Mouse (Mus musculus) CH12.LX (cell line): ENCODE data around the gene Stx4a. TPM values are rescaled to one million over a fixed set of nuclear protein-coding genes. Genes with fewer than 3 reads are reported as not detected.

Source experiments
- DNase-seq: peaks from one replicate; pipeline ENCODE4 v3.0.0-alpha.2; 2013; ENCODE audit errors: extremely low read depth
- H3K27ac ChIP-seq: 2 replicates; pipeline ENCODE4 v1.5.1; 2012; ENCODE audit warnings: low read depth, mild to moderate bottlenecking, control low read depth, moderate library complexity; ENCODE audit not compliant: insufficient read depth
- H3K27me3 ChIP-seq: replicated peaks from 2 replicates; pipeline ENCODE3; 2012; ENCODE audit warnings: inconsistent platforms
- H3K36me3 ChIP-seq, 2 experiments: replicated peaks in 1 of 2; 2 replicates each; pipeline versions ENCODE3 to v1.6.1; 2012; ENCODE audit warnings: inconsistent platforms in 1 of 2, low read length in 1 of 2, mild to moderate bottlenecking in 1 of 2, mixed read lengths in 1 of 2, moderate library complexity in 1 of 2; ENCODE audit not compliant: control insufficient read depth in 1 of 2, insufficient read depth in 1 of 2
- H3K4me1 ChIP-seq, 2 experiments: 2 replicates each; pipeline ENCODE4 v1.6.1; 2012; ENCODE audit warnings: inconsistent platforms in 1 of 2, moderate library complexity in 1 of 2; ENCODE audit not compliant: insufficient read depth in 2 of 2, control insufficient read depth in 1 of 2
- H3K4me2 ChIP-seq: 2 replicates; pipeline ENCODE4 v1.6.1; 2012; ENCODE audit warnings: low read depth, mild to moderate bottlenecking, control low read depth; ENCODE audit not compliant: poor library complexity, insufficient read depth, severe bottlenecking
- H3K4me3 ChIP-seq, 3 experiments: fragments of 150-350 bp in 1 of 3; sonication (generic) in 1 of 3; replicated peaks in 1 of 3; 2 replicates each; pipeline versions ENCODE3 to v1.5.1; 2011 to 2012; ENCODE audit warnings: low read depth in 2 of 3, low read length in 2 of 3, mild to moderate bottlenecking in 2 of 3, moderate library complexity in 2 of 3, control low read depth in 1 of 3, improper control_type of control experiment in 1 of 3, inconsistent platforms in 1 of 3, mixed read lengths in 1 of 3; ENCODE audit not compliant: poor library complexity in 1 of 3
- H3K79me2 ChIP-seq: replicated peaks from 2 replicates; pipeline ENCODE4 v1.6.1; 2012; ENCODE audit warnings: mild to moderate bottlenecking, moderate library complexity; ENCODE audit not compliant: control insufficient read depth, poor library complexity, insufficient read depth, severe bottlenecking; ENCODE audit errors: extremely low read depth
- H3K9ac ChIP-seq: 2 replicates; pipeline ENCODE4 v1.6.1; 2012; ENCODE audit warnings: low read depth, mild to moderate bottlenecking, control low read depth, moderate library complexity; ENCODE audit not compliant: insufficient read depth
- H3K9me3 ChIP-seq: replicated peaks from 2 replicates; pipeline ENCODE3; 2012; ENCODE audit warnings: low read length, inconsistent platforms, mixed read lengths
- BHLHE40 ChIP-seq: IDR thresholded peaks from 2 replicates; pipeline ENCODE4 v1.6.1; 2011; ENCODE audit warnings: mild to moderate bottlenecking, low read depth, low read length, improper control_type of control experiment
- CHD1 ChIP-seq: IDR thresholded peaks from 2 replicates; pipeline ENCODE4 v1.6.1; 2012; ENCODE audit warnings: low read depth, low read length, improper control_type of control experiment, inconsistent platforms
- CHD2 ChIP-seq: IDR thresholded peaks from 2 replicates; pipeline ENCODE4 v1.6.1; 2011; ENCODE audit warnings: low read length, improper control_type of control experiment
- E2F4 ChIP-seq: IDR thresholded peaks from 2 replicates; pipeline ENCODE4 v1.6.1; 2011; ENCODE audit warnings: low read depth, low read length, improper control_type of control experiment; ENCODE audit not compliant: insufficient replicate concordance
- ELF1 ChIP-seq: IDR thresholded peaks from 2 replicates; pipeline ENCODE4 v1.6.1; 2014; ENCODE audit warnings: low read depth, mild to moderate bottlenecking, inconsistent platforms, low read length, improper control_type of control experiment
- ETS1 ChIP-seq: conservative IDR thresholded peaks from 2 replicates; pipeline ENCODE4 v1.6.1; 2012; ENCODE audit warnings: low read depth, mild to moderate bottlenecking, inconsistent platforms, low read length, improper control_type of control experiment, moderate library complexity
- GABPA ChIP-seq: IDR thresholded peaks from 2 replicates; pipeline ENCODE4 v1.6.1; 2012; ENCODE audit warnings: low read depth, low read length, improper control_type of control experiment, inconsistent platforms; ENCODE audit not compliant: insufficient replicate concordance
- HCFC1 ChIP-seq: IDR thresholded peaks from 2 replicates; pipeline ENCODE4 v1.6.1; 2012; ENCODE audit warnings: low read depth, mild to moderate bottlenecking, inconsistent platforms, low read length, improper control_type of control experiment
- IRF4 ChIP-seq: IDR thresholded peaks from 2 replicates; pipeline ENCODE4 v1.6.1; 2014; ENCODE audit warnings: low read depth, mild to moderate bottlenecking, inconsistent platforms, low read length, improper control_type of control experiment
- JUND ChIP-seq: conservative IDR thresholded peaks from 2 replicates; pipeline ENCODE4 v1.6.1; 2011; ENCODE audit warnings: low read depth, low read length, improper control_type of control experiment
- KAT2A ChIP-seq: IDR thresholded peaks from 2 replicates; pipeline ENCODE4 v1.6.1; 2012; ENCODE audit warnings: low read length, improper control_type of control experiment, inconsistent platforms; ENCODE audit not compliant: insufficient replicate concordance
- MAX ChIP-seq: IDR thresholded peaks from 2 replicates; pipeline ENCODE4 v1.6.1; 2011; ENCODE audit warnings: low read length, improper control_type of control experiment
- MEF2A ChIP-seq: IDR thresholded peaks from 2 replicates; pipeline ENCODE4 v1.6.1; 2014; ENCODE audit warnings: low read depth, mild to moderate bottlenecking, inconsistent platforms, low read length, improper control_type of control experiment, borderline replicate concordance
- MXI1 ChIP-seq: IDR thresholded peaks from 2 replicates; pipeline ENCODE4 v1.6.1; 2011; ENCODE audit warnings: mild to moderate bottlenecking, low read depth, low read length, improper control_type of control experiment
- MYC ChIP-seq: IDR thresholded peaks from 2 replicates; pipeline ENCODE4 v1.6.1; 2011; ENCODE audit warnings: low read depth, mild to moderate bottlenecking, improper control_type of control experiment, low read length
- NELFE ChIP-seq: IDR thresholded peaks from 2 replicates; pipeline ENCODE4 v1.6.1; 2011; ENCODE audit warnings: low read depth, low read length, improper control_type of control experiment
- PAX5 ChIP-seq: IDR thresholded peaks from 2 replicates; pipeline ENCODE4 v1.6.1; 2012; ENCODE audit warnings: low read length, inconsistent platforms, mixed read lengths
- POLR2A ChIP-seq: IDR thresholded peaks from 2 replicates; pipeline ENCODE4 v1.6.1; 2011; ENCODE audit warnings: low read depth, mild to moderate bottlenecking, improper control_type of control experiment, low read length
- POLR2AphosphoS2 ChIP-seq: IDR thresholded peaks from 2 replicates; pipeline ENCODE4 v1.6.1; 2011; ENCODE audit warnings: low read depth, low read length, improper control_type of control experiment
- RAD21 ChIP-seq: IDR thresholded peaks from 2 replicates; pipeline ENCODE4 v1.6.1; 2011; ENCODE audit warnings: low read depth, mild to moderate bottlenecking, low read length, improper control_type of control experiment, moderate library complexity
- RCOR1 ChIP-seq: conservative IDR thresholded peaks from 2 replicates; pipeline ENCODE4 v1.6.1; 2012; ENCODE audit warnings: low read depth, mild to moderate bottlenecking, inconsistent platforms, low read length, improper control_type of control experiment
- SIN3A ChIP-seq: IDR thresholded peaks from 2 replicates; pipeline ENCODE4 v1.6.1; 2012; ENCODE audit warnings: low read length, improper control_type of control experiment, inconsistent platforms
- SMC3 ChIP-seq: IDR thresholded peaks from 2 replicates; pipeline ENCODE4 v1.6.1; 2011; ENCODE audit warnings: low read depth, low read length, improper control_type of control experiment
- TBP ChIP-seq: conservative IDR thresholded peaks from 2 replicates; pipeline ENCODE4 v1.6.1; 2011; ENCODE audit warnings: low read depth, low read length, improper control_type of control experiment
- USF1 ChIP-seq: IDR thresholded peaks from 2 replicates; pipeline ENCODE4 v1.6.1; 2014; ENCODE audit warnings: low read depth, mild to moderate bottlenecking, inconsistent platforms, low read length, improper control_type of control experiment
- USF2 ChIP-seq: conservative IDR thresholded peaks from 2 replicates; pipeline ENCODE4 v1.6.1; 2011; ENCODE audit warnings: low read depth, low read length, improper control_type of control experiment
- ZC3H11A ChIP-seq: IDR thresholded peaks from 2 replicates; pipeline ENCODE4 v1.6.1; 2012; ENCODE audit warnings: low read depth, mild to moderate bottlenecking, inconsistent platforms, low read length, improper control_type of control experiment
- ZKSCAN1 ChIP-seq: IDR thresholded peaks from 2 replicates; pipeline ENCODE4 v1.6.1; 2012; ENCODE audit warnings: low read depth, inconsistent platforms, low read length, improper control_type of control experiment, borderline replicate concordance
- ZMIZ1 ChIP-seq: IDR thresholded peaks from 2 replicates; pipeline ENCODE4 v1.6.1; 2012; ENCODE audit warnings: low read depth, mild to moderate bottlenecking, inconsistent platforms, low read length, improper control_type of control experiment
- ZNF384 ChIP-seq: IDR thresholded peaks from 2 replicates; pipeline ENCODE4 v1.6.1; 2012; ENCODE audit warnings: low read depth, low read length, improper control_type of control experiment, inconsistent platforms
- dilution Hi-C: fragments of 300-500 bp; cut with MboI; formaldehyde crosslinking; loops from 2 replicates; pipeline ENCODE4 v1.14.3; 2020; ENCODE audit warnings: low sequenced_read_pairs; ENCODE audit not compliant: extremely low pct_unique_long_range_greater_than_20kb, extremely low pct_ligation_motif_present
- in situ Hi-C: fragments of 300-500 bp; cut with MboI; formaldehyde crosslinking; loops from 3 replicates; pipeline ENCODE4 v1.14.3; 2019; ENCODE audit warnings: low sequenced_read_pairs, low pct_ligation_motif_present, low pct_unique_long_range_greater_than_20kb, mixed read lengths
- polyA plus RNA-seq: library from polyadenylated mRNA; unstranded; fragments of >175 nt; gene quantifications from 2 replicates; pipeline ENCODE4 v1.2.1, GENCODE M21; 2012; ENCODE audit warnings: low read depth; ENCODE audit not compliant: insufficient read length
- total RNA-seq, 2 experiments: library from RNA; depleted of rRNA; stranded (reverse); fragments of 300-350 nt in 1 of 2; fragments of >200 nt in 1 of 2; gene quantifications; 2 replicates each; pipeline ENCODE4 v1.2.3; 2012 to 2014

Gene Stx4a
- total and polyA plus RNA-seq, 3 experiments, result 16.5 to 50.5 (median 25.4) TPM

- no peaks in the 10 kb centered on the region for H3K9me3 ChIP-seq
- H3K36me3 ChIP-seq, result no peaks in the 10 kb centered on the region
- no peaks in the 10 kb centered on the region for H3K79me2 ChIP-seq
- in situ Hi-C loops (no loop called here), dilution Hi-C loops (no loop called here)
- no peak overlapping the region for H3K4me2 ChIP-seq
- H3K9ac ChIP-seq, result no peak overlapping the region
- peaks cover 7 to 42% of the 10 kb centered on the region in 2 experiments for H3K4me1 ChIP-seq
- no peak overlapping the region for H3K4me3 ChIP-seq
- no peak for TF ChIP-seq ETS1
- no peak for TF ChIP-seq USF2
- no peak for TF ChIP-seq ZMIZ1
- TF ChIP-seq POLR2A, result no peak
- no peak for TF ChIP-seq SMC3
- TF ChIP-seq POLR2AphosphoS2, result no peak
- no peak for TF ChIP-seq CHD2
- no peak for TF ChIP-seq HCFC1
- no peak for TF ChIP-seq BHLHE40
- no peak for TF ChIP-seq MXI1
- no peak for TF ChIP-seq RCOR1
- TF ChIP-seq ZC3H11A, result no peak
- no peak for TF ChIP-seq USF1
- TF ChIP-seq JUND, result no peak
- TF ChIP-seq IRF4, result no peak
- TF ChIP-seq PAX5, result no peak
- no peak for TF ChIP-seq ZNF384
- no peak for TF ChIP-seq NELFE
- TF ChIP-seq GABPA, result no peak
- no peak for TF ChIP-seq E2F4
- H3K27me3 ChIP-seq, result no peaks in the 10 kb centered on the region
- no peak overlapping the region for H3K27ac ChIP-seq
- no peak for DNase-seq
Measured at GRCm38 (mm10) chr7:127820836-127821509, 3.1 kb upstream of the Stx4a start.

GRCm38 (mm10) chr7:127822494-127822893 lies 1.6 kb upstream of the Stx4a start:
- TF ChIP-seq NELFE, result no peak
- TF ChIP-seq POLR2AphosphoS2, result no peak
- TF ChIP-seq ZKSCAN1, result no peak
- TF ChIP-seq CHD1, result no peak
- TF ChIP-seq RAD21, result no peak
- TF ChIP-seq ZMIZ1, result no peak
- TF ChIP-seq TBP, result no peak
- TF ChIP-seq KAT2A, result no peak
- TF ChIP-seq SIN3A, result no peak
- TF ChIP-seq SMC3, result no peak
- TF ChIP-seq USF2, result no peak
- TF ChIP-seq BHLHE40, result no peak
- no peak for TF ChIP-seq CHD2
- TF ChIP-seq MAX, result no peak
- no peak for TF ChIP-seq HCFC1
- no peak for TF ChIP-seq MYC
- no peak for TF ChIP-seq MEF2A
- TF ChIP-seq ELF1, result no peak
- dilution Hi-C loops (no loop called here), in situ Hi-C loops (no loop called here)
- no peaks in the 10 kb centered on the region for H3K79me2 ChIP-seq
- no peak overlapping the region for H3K4me2 ChIP-seq
- DNase-seq, result no peak
- H3K4me3 ChIP-seq, result no peak overlapping the region
- no peaks in the 10 kb centered on the region for H3K9me3 ChIP-seq
- no peaks in the 10 kb centered on the region for H3K36me3 ChIP-seq
- H3K27ac ChIP-seq, result no peak overlapping the region
- no peak overlapping the region for H3K9ac ChIP-seq
- H3K4me1 ChIP-seq, result peaks cover 4 to 31% of the 10 kb centered on the region in 2 experiments; a peak in 3 of 4 replicates
- no peaks in the 10 kb centered on the region for H3K27me3 ChIP-seq
